Comparison of ENCODE assay signal across 11 mouse cellular contexts in genomic region chr19:18255074-18255684, GRCm38 (mm10).
A peak's percentile ranks its signal among the peaks of the same experiment; 100 is the strongest.
DNase-seq lines count a peak whose midpoint lies in the region; ATAC-seq lines count a peak whose summit lies in the region.
"Had no signal": no experiment of that assay in that cellular context is flagged by ENCODE, and none has a peak within 500 bp of the region (broad histone marks: within the 10 kb centered on the region; RNA-seq: fewer than 3 reads in every experiment).

No protein-coding gene starts in this region.

- no peaks in the 10 kb centered on the region for H3K36me3 ChIP-seq in embryonic facial prominence, embryonic 10.5 days (replicated peaks)
- H3K36me3 ChIP-seq in hindbrain, embryonic 13.5 days, result no peaks in the 10 kb centered on the region
- H3K36me3 ChIP-seq in midbrain, embryonic 12.5 days, result no peaks in the 10 kb centered on the region

- H3K27ac ChIP-seq in embryonic facial prominence, embryonic 10.5 days (replicated peaks), result no peak overlapping the region
- H3K27ac ChIP-seq in hindbrain, embryonic 13.5 days, result no peak overlapping the region
- no peak overlapping the region for H3K27ac ChIP-seq in midbrain, embryonic 12.5 days (replicated peaks)

- peak overlapping the region; percentile 9; the same call in 1 of the 2 replicates for H3K4me2 ChIP-seq in hindbrain, embryonic 13.5 days
- H3K4me2 ChIP-seq in midbrain, embryonic 12.5 days (replicated peaks), result peak overlapping the region; percentile 22

- no peaks in the 10 kb centered on the region for H3K4me1 ChIP-seq in embryonic facial prominence, embryonic 10.5 days
- no peaks in the 10 kb centered on the region for H3K4me1 ChIP-seq in hindbrain, embryonic 13.5 days (replicated peaks)
- peaks cover 5% of the 10 kb centered on the region; the same call in 1 of the 2 replicates for H3K4me1 ChIP-seq in midbrain, embryonic 12.5 days

- H3K4me3 ChIP-seq in embryonic facial prominence, embryonic 10.5 days, result no peak overlapping the region
- no peak overlapping the region for H3K4me3 ChIP-seq in hindbrain, embryonic 13.5 days
- H3K4me3 ChIP-seq in midbrain, embryonic 12.5 days, result no peak overlapping the region

- H3K27me3 ChIP-seq in embryonic facial prominence, embryonic 10.5 days (replicated peaks; ENCODE audit: low read depth, poor library complexity, severe bottlenecking), result no peaks in the 10 kb centered on the region
- no peaks in the 10 kb centered on the region for H3K27me3 ChIP-seq in hindbrain, embryonic 13.5 days
- no peaks in the 10 kb centered on the region for H3K27me3 ChIP-seq in midbrain, embryonic 12.5 days

- peak; percentile 6 for DNase-seq in ES-CJ7 (ENCODE audit: low read depth, low spot score)
- DNase-seq in embryonic facial prominence, embryonic 10.5 days (ENCODE audit: low spot score), result peak; percentile 11
- DNase-seq in right cerebral cortex, postnatal 25 days, result no peak
- DNase-seq in thymus, postnatal 4 days, result no peak
- no peak for DNase-seq in urinary bladder, adult 18-20 months (ENCODE audit: low spot score in 2 of 2)
- DNase-seq: cerebellum, adult 11 months; gastrocnemius, postnatal 10 days; lung, adult 18-20 months; right cerebral cortex, adult 18-20 months had no signal

- H3K9ac ChIP-seq in hindbrain, embryonic 13.5 days, result no peak overlapping the region
- no peak overlapping the region for H3K9ac ChIP-seq in midbrain, embryonic 12.5 days (replicated peaks)

- no peak for ATAC-seq in hindbrain, embryonic 13.5 days (ENCODE audit: low FRiP score)
- no peak for ATAC-seq in midbrain, embryonic 12.5 days (ENCODE audit: low FRiP score, low read depth)

- WGBS in embryonic facial prominence, embryonic 10.5 days, result 76% methylated on average over 14 of the region's 14 CpGs
- 72% methylated on average over 14 of the region's 14 CpGs for WGBS in hindbrain, embryonic 13.5 days
- WGBS in midbrain, embryonic 12.5 days, result 69% methylated on average over 14 of the region's 14 CpGs

- H3K9me3 ChIP-seq in embryonic facial prominence, embryonic 10.5 days, result no peaks in the 10 kb centered on the region
- no peaks in the 10 kb centered on the region for H3K9me3 ChIP-seq in hindbrain, embryonic 13.5 days
- no peaks in the 10 kb centered on the region for H3K9me3 ChIP-seq in midbrain, embryonic 12.5 days

Comparison
In these comparisons a context has a peak if more than half of its experiments do, and no peak if none do; other contexts are left out.
1. DNase-seq: peak in ES-CJ7 (single experiment) and embryonic facial prominence, embryonic 10.5 days (single experiment); none in right cerebral cortex, postnatal 25 days (single experiment), thymus, postnatal 4 days (single experiment) and urinary bladder, adult 18-20 months (0 of 2).